Mouse (Mus musculus) megakaryocyte, embryonic 14.5 days (primary cell): ENCODE measurements at regions not wholly inside any gene's neighbourhood (a gene's known extent, or its start where the extent isn't known, plus 50 kb on each side); places are given as distances from the start of the nearest gene placed in this dataset.

Experiments
- H3K27me3 ChIP-seq: replicated peaks from 2 replicates; pipeline ENCODE3; 2012; ENCODE audit warnings: inconsistent platforms
- H3K36me3 ChIP-seq: replicated peaks from 2 replicates; pipeline ENCODE3; 2012; ENCODE audit warnings: low read length, inconsistent platforms, mixed read lengths
- H3K4me1 ChIP-seq: 2 replicates; pipeline ENCODE4 v1.6.1; 2012; ENCODE audit warnings: inconsistent platforms
- H3K4me3 ChIP-seq: replicated peaks from 2 replicates; pipeline ENCODE3; 2012; ENCODE audit warnings: moderate library complexity, mild to moderate bottlenecking, inconsistent platforms
- H3K9me3 ChIP-seq: 2 replicates; pipeline ENCODE4 v1.6.1; 2012; ENCODE audit warnings: inconsistent platforms
- FLI1 ChIP-seq: IDR thresholded peaks from 2 replicates; pipeline ENCODE4 v1.6.1; 2012; ENCODE audit warnings: low read length, inconsistent platforms, mixed read lengths
- GATA1 ChIP-seq: IDR thresholded peaks from 3 replicates; pipeline ENCODE4 v1.6.1; 2012; ENCODE audit warnings: mixed read lengths, low read length, inconsistent platforms, borderline replicate concordance

DNA sequence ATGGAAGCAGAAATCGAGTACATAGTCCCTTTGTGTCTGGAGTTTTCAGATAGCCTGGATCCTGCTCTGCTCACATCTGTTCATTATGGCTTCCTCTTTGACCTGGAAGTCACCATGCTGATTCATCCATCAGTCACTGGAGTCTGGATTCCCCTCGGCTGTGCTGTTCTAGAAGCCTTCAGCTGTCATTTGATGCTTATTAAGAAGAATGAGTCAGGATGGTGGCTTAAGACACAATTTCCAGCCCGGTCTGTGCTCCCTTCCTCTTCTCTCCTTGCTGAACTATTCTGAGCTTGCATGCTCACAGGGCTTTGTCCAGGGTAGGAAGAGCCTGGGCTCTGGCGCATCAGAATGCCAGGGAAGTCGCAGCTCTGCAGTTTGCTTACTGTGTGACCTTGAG, 1398.2 kb upstream of the A1bg start:
- no peak for TF ChIP-seq GATA1
- TF ChIP-seq FLI1, result no peak
- Histone ChIP-seq H3K4me3 (no peak overlapping the region), H3K27me3 (peaks cover 13% of the 10 kb centered on the region), H3K36me3 (no peaks in the 10 kb centered on the region), H3K4me1 (peaks cover 25% of the 10 kb centered on the region), H3K9me3 (no peaks in the 10 kb centered on the region)

DNA sequence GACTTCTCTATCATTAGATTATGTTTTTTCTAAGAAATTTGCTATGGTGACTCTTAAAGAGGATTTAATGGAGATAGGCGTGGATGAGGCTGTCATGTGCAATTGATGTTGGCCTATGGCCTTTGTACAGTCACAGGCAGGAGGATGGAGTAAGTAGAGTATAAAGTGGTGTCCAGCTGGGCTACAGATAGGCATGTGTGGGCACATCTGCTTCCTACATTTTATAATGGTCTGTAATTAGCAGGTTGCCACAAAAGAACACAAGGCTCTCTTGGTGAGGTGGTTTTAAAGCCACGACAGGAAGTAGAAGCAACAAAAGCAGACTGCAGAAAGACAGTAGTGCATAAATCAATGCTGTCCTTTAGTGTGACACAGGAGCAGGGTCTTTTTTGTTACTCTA, 1391.6 kb upstream of the A1bg start:
- peaks cover 3% of the 10 kb centered on the region for H3K27me3 ChIP-seq
- H3K36me3 ChIP-seq, result no peaks in the 10 kb centered on the region
- no peaks in the 10 kb centered on the region for H3K9me3 ChIP-seq
- H3K4me3 ChIP-seq, result no peak overlapping the region
- H3K4me1 ChIP-seq, result peaks cover 5% of the 10 kb centered on the region; the same call in 1 of the 2 replicates
- no peak for TF ChIP-seq GATA1
- TF ChIP-seq FLI1, result no peak

- Histone ChIP-seq H3K9me3 (no peaks in the 10 kb centered on the region), H3K27me3 (peaks cover 4% of the 10 kb centered on the region), H3K36me3 (no peaks in the 10 kb centered on the region), H3K4me3 (no peak overlapping the region), H3K4me1 (no peaks in the 10 kb centered on the region)
- TF ChIP-seq GATA1 (no peak), FLI1 (no peak)
Observed at GRCm38 (mm10) chr15:62302233-62302632, 1379.4 kb upstream of the A1bg start.

DNA sequence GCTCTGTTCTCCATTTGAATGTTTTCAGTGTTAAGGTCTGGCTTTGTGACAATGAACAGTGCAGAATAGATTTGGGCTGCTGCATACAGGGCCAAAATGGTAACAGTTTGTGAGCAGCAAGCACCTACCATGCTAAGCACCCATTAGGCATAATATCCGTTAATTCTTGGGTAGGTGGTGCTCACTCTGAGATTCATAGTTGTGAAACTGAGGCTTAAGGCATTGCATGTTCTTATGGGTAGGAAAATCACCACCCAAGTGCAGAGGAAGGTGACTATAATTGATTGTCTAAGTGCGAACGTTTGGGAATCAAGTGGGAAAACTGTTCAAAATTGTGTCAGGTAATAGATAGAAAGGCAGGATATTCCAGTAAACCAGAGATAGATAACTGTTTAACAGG, 1378.8 kb upstream of the A1bg start:
- Histone ChIP-seq H3K36me3 (no peaks in the 10 kb centered on the region), H3K9me3 (no peaks in the 10 kb centered on the region), H3K4me3 (no peak overlapping the region), H3K4me1 (no peaks in the 10 kb centered on the region), H3K27me3 (peaks cover 4% of the 10 kb centered on the region)
- TF ChIP-seq FLI1 (no peak), GATA1 (no peak)

DNA sequence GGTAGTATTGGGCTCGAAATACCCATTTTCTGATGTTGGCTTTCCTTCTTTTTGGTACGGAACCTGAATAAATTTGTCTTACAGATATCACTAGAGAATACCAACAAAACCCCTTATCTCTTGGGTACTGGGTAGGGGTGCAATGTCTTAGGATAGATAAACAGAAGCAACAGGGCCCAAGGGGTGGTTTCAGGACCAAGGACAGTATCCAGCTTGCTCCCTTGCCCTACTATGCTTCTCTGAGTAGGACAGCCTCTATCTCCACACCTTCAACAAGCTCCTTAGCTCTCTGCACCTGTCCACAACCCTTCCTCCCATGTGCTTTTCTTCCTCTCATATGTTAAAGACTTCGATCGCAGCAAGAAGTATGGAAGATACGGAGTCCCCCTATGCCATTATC, 1374.3 kb upstream of the A1bg start:
- Histone ChIP-seq H3K36me3 (no peaks in the 10 kb centered on the region), H3K4me1 (peaks cover 8% of the 10 kb centered on the region), H3K9me3 (no peaks in the 10 kb centered on the region), H3K27me3 (peaks cover 5% of the 10 kb centered on the region), H3K4me3 (no peak overlapping the region)
- TF ChIP-seq GATA1, result no peak
- no peak for TF ChIP-seq FLI1

GRCm38 (mm10) chr15:62295233-62295927, 1372.6 kb upstream of the A1bg start:
- Histone ChIP-seq H3K4me3 (no peak overlapping the region), H3K9me3 (no peaks in the 10 kb centered on the region), H3K36me3 (no peaks in the 10 kb centered on the region), H3K27me3 (peaks cover 2% of the 10 kb centered on the region), H3K4me1 (peaks cover 8% of the 10 kb centered on the region)
- TF ChIP-seq FLI1, result no peak
- TF ChIP-seq GATA1, result no peak

GRCm38 (mm10) chr15:62294786-62295185, 1372.0 kb upstream of the A1bg start:
- no peak for TF ChIP-seq GATA1
- TF ChIP-seq FLI1, result no peak
- Histone ChIP-seq H3K36me3 (no peaks in the 10 kb centered on the region), H3K9me3 (no peaks in the 10 kb centered on the region), H3K4me1 (peaks cover 11% of the 10 kb centered on the region), H3K4me3 (no peak overlapping the region), H3K27me3 (peaks cover 2% of the 10 kb centered on the region)

DNA sequence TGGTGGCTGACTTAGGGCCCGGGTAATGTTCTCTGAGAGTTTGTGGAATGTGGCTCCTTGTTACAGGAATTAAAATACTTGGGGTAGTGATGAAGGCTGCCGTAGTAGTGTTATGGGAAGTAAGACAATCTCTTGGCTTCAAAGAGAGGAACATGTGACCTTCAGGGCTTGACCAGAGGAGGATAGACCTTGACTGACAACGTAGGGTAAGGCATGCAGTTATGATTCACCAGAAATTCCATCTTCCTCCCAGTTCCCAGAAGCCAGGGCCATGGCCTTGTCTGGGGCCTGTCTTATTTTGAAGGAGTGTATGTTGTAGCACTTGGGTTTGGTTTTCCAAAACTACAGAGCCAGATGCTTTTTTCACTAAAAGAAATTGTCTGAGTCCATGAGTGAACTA, 1370.1 kb upstream of the A1bg start:
- TF ChIP-seq GATA1, result no peak
- TF ChIP-seq FLI1, result no peak
- no peaks in the 10 kb centered on the region for H3K9me3 ChIP-seq

GRCm38 (mm10) chr15:62290687-62291086, 1367.9 kb upstream of the A1bg start:
- no peak for TF ChIP-seq GATA1
- no peak for TF ChIP-seq FLI1
- no peaks in the 10 kb centered on the region for H3K9me3 ChIP-seq
- H3K4me1 ChIP-seq, result peaks cover 37% of the 10 kb centered on the region

More for the DNA sequence above, 1370.1 kb upstream of the A1bg start:
- Histone ChIP-seq H3K4me1 (peaks cover 20% of the 10 kb centered on the region), H3K4me3 (no peak overlapping the region), H3K27me3 (peaks cover 2% of the 10 kb centered on the region), H3K36me3 (no peaks in the 10 kb centered on the region)

GRCm38 (mm10) chr15:62286666-62287655, 1364.1 kb upstream of the A1bg start:
- no peaks in the 10 kb centered on the region for H3K9me3 ChIP-seq
- TF ChIP-seq GATA1, result no peak
- no peak for TF ChIP-seq FLI1

More at GRCm38 (mm10) chr15:62290687-62291086, 1367.9 kb upstream of the A1bg start:
- H3K36me3 ChIP-seq, result no peaks in the 10 kb centered on the region
- H3K27me3 ChIP-seq, result peaks cover 4% of the 10 kb centered on the region
- H3K4me3 ChIP-seq, result no peak overlapping the region

More at GRCm38 (mm10) chr15:62286666-62287655, 1364.1 kb upstream of the A1bg start:
- H3K36me3 ChIP-seq, result no peaks in the 10 kb centered on the region
- H3K4me3 ChIP-seq, result peak overlapping the region; percentile 44
- peaks cover 7% of the 10 kb centered on the region for H3K27me3 ChIP-seq
- peaks cover 50% of the 10 kb centered on the region for H3K4me1 ChIP-seq
